Mouse (Mus musculus) heart, embryonic 10.5 days (tissue): ENCODE results near the gene Mlh1. TPM values are rescaled to one million over a fixed set of nuclear protein-coding genes. Genes with fewer than 3 reads are reported as not detected.
A peak's percentile ranks its signal among the peaks of the same experiment; 100 is the strongest.

ENCODE experiments used
- DNase-seq: peaks from one replicate; pipeline ENCODE4 v3.0.0-alpha.2; 2017; ENCODE audit warnings: low spot score
- H3K27ac ChIP-seq: fragments of 300-500 bp; sonication (generic); 2 replicates; pipeline ENCODE4 v1.5.1; 2016; ENCODE audit warnings: mild to moderate bottlenecking
- H3K27me3 ChIP-seq: fragments of 300-500 bp; sonication (generic); 2 replicates; pipeline ENCODE4 v1.6.1; 2016; ENCODE audit warnings: mild to moderate bottlenecking; ENCODE audit not compliant: poor library complexity, insufficient read depth, severe bottlenecking
- H3K36me3 ChIP-seq: fragments of 300-500 bp; sonication (generic); 2 replicates; pipeline ENCODE4 v1.6.1; 2016; ENCODE audit warnings: mild to moderate bottlenecking, moderate library complexity
- H3K4me1 ChIP-seq: fragments of 300-500 bp; sonication (generic); 2 replicates; pipeline ENCODE4 v1.6.1; 2016; ENCODE audit warnings: mild to moderate bottlenecking
- H3K4me3 ChIP-seq: fragments of 300-500 bp; sonication (generic); 2 replicates; pipeline ENCODE4 v1.5.1; 2016; ENCODE audit warnings: mild to moderate bottlenecking, moderate library complexity
- H3K9me3 ChIP-seq: fragments of 300-500 bp; sonication (generic); 2 replicates; pipeline ENCODE4 v1.6.1; 2016; ENCODE audit warnings: mild to moderate bottlenecking, moderate library complexity
- WGBS: fragments of 180-500 bp; shearing (Covaris S2); methylation state at CpG from one replicate; pipeline ENCODE4 v1.1.7; 2016; 5-methylcytosine and 5-hydroxymethylcytosine counted together
- polyA plus RNA-seq: library from polyadenylated mRNA; unstranded; fragments of >200 nt; fragmentation: Nextera tagmentation; extraction: Ambion mirVana; gene quantifications from 2 replicates; pipeline ENCODE4 v1.2.1, GENCODE M21; 2016

The Mlh1 gene
- polyA plus RNA-seq, 1 experiment from 2014 or later: 51.7 TPM

GRCm38 (mm10) chr9:111234701-111235100 is 36.9 kb downstream of the Mlh1 start:
- 85% methylated on average over 9 of the region's 9 CpGs for WGBS
- peaks cover 10% of the 10 kb centered on the region for H3K4me1 ChIP-seq
- no peaks in the 10 kb centered on the region for H3K9me3 ChIP-seq
- H3K27ac ChIP-seq: no peak overlapping the region
- no peak overlapping the region for H3K4me3 ChIP-seq
- H3K27me3 ChIP-seq: no peaks in the 10 kb centered on the region
- DNase-seq: no peak
- H3K36me3 ChIP-seq: peaks cover 87% of the 10 kb centered on the region

- Histone ChIP-seq H3K36me3 (peaks cover 83% of the 10 kb centered on the region), H3K27ac (peak overlapping the region; percentile 17; the same call in 1 of the 2 replicates), H3K27me3 (no peaks in the 10 kb centered on the region), H3K9me3 (no peaks in the 10 kb centered on the region), H3K4me1 (peaks cover 41% of the 10 kb centered on the region), H3K4me3 (no peak overlapping the region)
- 41% methylated on average over 5 of the region's 5 CpGs for WGBS
- DNase-seq: peak; percentile 84
These were observed 43.1 kb downstream of the Mlh1 start for GRCm38 (mm10) chr9:111228446-111228845.

GRCm38 (mm10) chr9:111223406-111223805 is 48.2 kb downstream of the Mlh1 start:
- peaks cover 81% of the 10 kb centered on the region for H3K36me3 ChIP-seq

GRCm38 (mm10) chr9:111221580-111221979 is 50.0 kb downstream of the Mlh1 start:
- 84% methylated on average over 1 of the region's 1 CpGs for WGBS
- Histone ChIP-seq H3K4me3 (no peak overlapping the region), H3K4me1 (peaks cover 7% of the 10 kb centered on the region; the same call in 1 of the 2 replicates), H3K36me3 (peaks cover 75% of the 10 kb centered on the region), H3K27ac (no peak overlapping the region), H3K9me3 (no peaks in the 10 kb centered on the region), H3K27me3 (no peaks in the 10 kb centered on the region)
- no peak for DNase-seq

More at GRCm38 (mm10) chr9:111223406-111223805, 48.2 kb downstream of the Mlh1 start:
- Histone ChIP-seq H3K9me3 (no peaks in the 10 kb centered on the region), H3K4me1 (peaks cover 22% of the 10 kb centered on the region), H3K4me3 (no peak overlapping the region), H3K27me3 (no peaks in the 10 kb centered on the region), H3K27ac (no peak overlapping the region)
- WGBS: 86% methylated on average over 5 of the region's 5 CpGs
- no peak for DNase-seq

- Histone ChIP-seq H3K27ac (no peak overlapping the region), H3K4me3 (no peak overlapping the region), H3K36me3 (peaks cover 75% of the 10 kb centered on the region), H3K4me1 (peaks cover 2% of the 10 kb centered on the region; the same call in 1 of the 2 replicates), H3K9me3 (no peaks in the 10 kb centered on the region), H3K27me3 (no peaks in the 10 kb centered on the region)
- DNase-seq: no peak
- WGBS: 86% methylated on average over 5 of the region's 5 CpGs
These were observed 51.0 kb downstream of the Mlh1 start for GRCm38 (mm10) chr9:111220551-111221080.

GRCm38 (mm10) chr9:111216424-111216823 is 55.2 kb downstream of the Mlh1 start:
- Histone ChIP-seq H3K27ac (no peak overlapping the region), H3K36me3 (peaks cover 57% of the 10 kb centered on the region), H3K4me1 (peaks cover 26% of the 10 kb centered on the region), H3K27me3 (no peaks in the 10 kb centered on the region), H3K4me3 (no peak overlapping the region), H3K9me3 (no peaks in the 10 kb centered on the region)
- no peak for DNase-seq

GRCm38 (mm10) chr9:111213501-111213900 is 58.1 kb downstream of the Mlh1 start:
- Histone ChIP-seq H3K27ac (peak overlapping the region; percentile 42; the same call in 1 of the 2 replicates), H3K4me1 (peaks cover 37% of the 10 kb centered on the region), H3K27me3 (no peaks in the 10 kb centered on the region), H3K9me3 (no peaks in the 10 kb centered on the region), H3K36me3 (peaks cover 38% of the 10 kb centered on the region), H3K4me3 (no peak overlapping the region)
- 41% methylated on average over 6 of the region's 6 CpGs for WGBS
- no peak for DNase-seq

- no peaks in the 10 kb centered on the region for H3K27me3 ChIP-seq
- peaks cover 29% of the 10 kb centered on the region for H3K36me3 ChIP-seq
- DNase-seq: no peak
- H3K4me1 ChIP-seq: peaks cover 49% of the 10 kb centered on the region
- no peaks in the 10 kb centered on the region for H3K9me3 ChIP-seq
- WGBS: 69% methylated on average over 10 of the region's 10 CpGs
- H3K27ac ChIP-seq: no peak overlapping the region
- no peak overlapping the region for H3K4me3 ChIP-seq
These were observed 60.2 kb downstream of the Mlh1 start for GRCm38 (mm10) chr9:111211122-111212041.

- Histone ChIP-seq H3K36me3 (peaks cover 20% of the 10 kb centered on the region), H3K27me3 (no peaks in the 10 kb centered on the region), H3K4me3 (no peak overlapping the region), H3K9me3 (no peaks in the 10 kb centered on the region), H3K27ac (no peak overlapping the region), H3K4me1 (peaks cover 49% of the 10 kb centered on the region)
- no peak for DNase-seq
- WGBS: 86% methylated on average over 4 of the region's 4 CpGs
These were observed 61.2 kb downstream of the Mlh1 start for GRCm38 (mm10) chr9:111210412-111210811.

GRCm38 (mm10) chr9:111209158-111209699 is 62.4 kb downstream of the Mlh1 start:
- H3K9me3 ChIP-seq: no peaks in the 10 kb centered on the region
- no peak for DNase-seq
- H3K27ac ChIP-seq: no peak overlapping the region
- WGBS: 90% methylated on average over 7 of the region's 7 CpGs
- no peak overlapping the region for H3K4me3 ChIP-seq
- peaks cover 50% of the 10 kb centered on the region for H3K4me1 ChIP-seq
- no peaks in the 10 kb centered on the region for H3K27me3 ChIP-seq
- peaks cover 10% of the 10 kb centered on the region for H3K36me3 ChIP-seq

- Histone ChIP-seq H3K9me3 (no peaks in the 10 kb centered on the region), H3K4me1 (peaks cover 39% of the 10 kb centered on the region), H3K27me3 (no peaks in the 10 kb centered on the region), H3K27ac (peak overlapping the region; percentile 56; the same call in 1 of the 2 replicates), H3K36me3 (peaks cover 6% of the 10 kb centered on the region; the same call in 1 of the 2 replicates), H3K4me3 (no peak overlapping the region)
- 89% methylated on average over 3 of the region's 3 CpGs for WGBS
- DNase-seq: no peak
These were observed 63.4 kb downstream of the Mlh1 start for GRCm38 (mm10) chr9:111208185-111208584.

GRCm38 (mm10) chr9:111207683-111208082 is 63.9 kb downstream of the Mlh1 start:
- no peak for DNase-seq
- Histone ChIP-seq H3K27ac (peak overlapping the region; percentile 56), H3K36me3 (peaks cover 9% of the 10 kb centered on the region; the same call in 1 of the 2 replicates), H3K9me3 (no peaks in the 10 kb centered on the region), H3K27me3 (no peaks in the 10 kb centered on the region), H3K4me1 (peaks cover 35% of the 10 kb centered on the region; the same call in 1 of the 2 replicates), H3K4me3 (no peak overlapping the region)
- 27% methylated on average over 3 of the region's 3 CpGs for WGBS
